Mouse (Mus musculus): Measurements from ENCODE around the gene Afg3l1.
"Not testable (repeated sequence)": the region's sequence is repeated elsewhere in the genome, so short reads cannot be mapped to it uniquely, and the experiment has no call there.

Gene Afg3l1

GRCm38 (mm10) chr8:123472991-123473390 lies 4.7 kb upstream of the Afg3l1 start:
- DNase-seq, result not testable (repeated sequence)

GRCm38 (mm10) chr8:123474549-123474948 lies 3.2 kb upstream of the Afg3l1 start:
- DNase-seq, result not testable (repeated sequence)

GRCm38 (mm10) chr8:123476911-123477736 lies 579 bp upstream of the Afg3l1 start:
- no peak for DNase-seq

GRCm38 (mm10) chr8:123478456-123479218 lies 934 bp downstream of the Afg3l1 start:
- DNase-seq, result peak; percentile 15

GRCm38 (mm10) chr8:123482627-123483026 lies 4.9 kb downstream of the Afg3l1 start:
- peak; percentile 7 for DNase-seq

- peak; percentile 40 for DNase-seq
Measured at GRCm38 (mm10) chr8:123491280-123492075, 13.8 kb downstream of the Afg3l1 start.

- no peak for DNase-seq
Measured at GRCm38 (mm10) chr8:123492898-123493297, 15.2 kb downstream of the Afg3l1 start.

GRCm38 (mm10) chr8:123497699-123498098 lies 20.0 kb downstream of the Afg3l1 start:
- no peak for DNase-seq

GRCm38 (mm10) chr8:123498963-123499362 lies 21.3 kb downstream of the Afg3l1 start:
- DNase-seq, result no peak

- no peak for DNase-seq
Measured at GRCm38 (mm10) chr8:123499556-123499955, 21.9 kb downstream of the Afg3l1 start.

GRCm38 (mm10) chr8:123502192-123502591 lies 24.5 kb downstream of the Afg3l1 start:
- peak; percentile 35 for DNase-seq

- DNase-seq, result no peak
Measured at GRCm38 (mm10) chr8:123503801-123504467, 26.2 kb downstream of the Afg3l1 start.

- DNase-seq, result no peak
Measured at GRCm38 (mm10) chr8:123504591-123505195, 27.0 kb downstream of the Afg3l1 start.

- DNase-seq, result no peak
Measured at GRCm38 (mm10) chr8:123505267-123505666, 27.6 kb downstream of the Afg3l1 start.

GRCm38 (mm10) chr8:123505695-123506094 lies 28.0 kb downstream of the Afg3l1 start:
- no peak for DNase-seq

GRCm38 (mm10) chr8:123507153-123507552 lies 29.4 kb downstream of the Afg3l1 start:
- DNase-seq, result no peak

- no peak for DNase-seq
Measured at GRCm38 (mm10) chr8:123510819-123511218, 33.1 kb downstream of the Afg3l1 start.

GRCm38 (mm10) chr8:123514136-123514535 lies 36.4 kb downstream of the Afg3l1 start:
- no peak for DNase-seq

GRCm38 (mm10) chr8:123514781-123515539 lies 37.3 kb downstream of the Afg3l1 start, which contains the start of gene Dbndd1:
Dbndd1 (minus strand) TSS chr8:123515463.
- DNase-seq, result peak; percentile 17

GRCm38 (mm10) chr8:123515540-123515897 lies 37.8 kb downstream of the Afg3l1 start:
- no peak for DNase-seq

GRCm38 (mm10) chr8:123516596-123516995 lies 38.9 kb downstream of the Afg3l1 start:
- no peak for DNase-seq

Measured in lung, postnatal 36 days (tissue).